Mouse (Mus musculus): ENCODE measurements around the gene Ddr2. TPM values are rescaled to one million over a fixed set of nuclear protein-coding genes. Genes with fewer than 3 reads are reported as not detected.

Gene Ddr2
- polyA plus RNA-seq, 2 experiments, result 0.47 to 0.72 TPM

- 78% methylated on average over 7 of the region's 7 CpGs for WGBS (ENCODE audit: insufficient replicate concordance)
- TF ChIP-seq CTCF (IDR thresholded peaks at IDR 0.05; ENCODE audit: low read depth) (no peak), EP300 (IDR thresholded peaks at IDR 0.05; ENCODE audit: low read depth) (no peak)
- Histone ChIP-seq H3K4me2 (ENCODE audit: low read depth) (no peak overlapping the region), H3K27ac (no peak overlapping the region), H3K4me1 (replicated peaks; ENCODE audit: control insufficient read depth in 2 of 2, insufficient read depth in 2 of 2, low read length in 1 of 2) (peaks cover 0 to 16% of the 10 kb centered on the region in 2 experiments; a peak in 2 of 4 replicates), H3K9me3 (ENCODE audit: control insufficient read depth, low read length) (no peaks in the 10 kb centered on the region), H3K4me3 (ENCODE audit: insufficient read depth in 1 of 2, low read depth in 2 of 2, low read length in 2 of 2) (no peak overlapping the region), H3K36me3 (replicated peaks; ENCODE audit: control insufficient read depth, insufficient read depth, low read depth) (no peaks in the 10 kb centered on the region), H3K9ac (replicated peaks) (no peak overlapping the region), H3K27me3 (ENCODE audit: control insufficient read depth, insufficient read depth, low read length) (no peaks in the 10 kb centered on the region)
- ATAC-seq (ENCODE audit: insufficient read depth) (no peak), DNase-seq (ENCODE audit: low read depth in 3 of 3, low spot score in 3 of 3) (no peak)
Observed at GRCm38 (mm10) chr1:170057607-170058006, 53.0 kb downstream of the Ddr2 start.

- no peak for ATAC-seq (ENCODE audit: insufficient read depth)
- DNase-seq (ENCODE audit: low read depth in 3 of 3, low spot score in 3 of 3), result no peak
- Histone ChIP-seq H3K27me3 (ENCODE audit: control insufficient read depth, insufficient read depth, low read length) (no peaks in the 10 kb centered on the region), H3K27ac (no peak overlapping the region), H3K4me3 (ENCODE audit: insufficient read depth in 1 of 2, low read depth in 2 of 2, low read length in 2 of 2) (no peak overlapping the region), H3K9ac (replicated peaks) (no peak overlapping the region), H3K4me2 (ENCODE audit: low read depth) (no peak overlapping the region), H3K4me1 (replicated peaks; ENCODE audit: control insufficient read depth in 2 of 2, insufficient read depth in 2 of 2, low read length in 1 of 2) (peaks cover 0 to 16% of the 10 kb centered on the region in 2 experiments; a peak in 2 of 4 replicates), H3K36me3 (replicated peaks; ENCODE audit: control insufficient read depth, insufficient read depth, low read depth) (no peaks in the 10 kb centered on the region), H3K9me3 (ENCODE audit: control insufficient read depth, low read length) (no peaks in the 10 kb centered on the region)
- 34% methylated on average over 3 of the region's 3 CpGs for WGBS (ENCODE audit: insufficient replicate concordance)
- TF ChIP-seq EP300 (IDR thresholded peaks at IDR 0.05; ENCODE audit: low read depth) (no peak), CTCF (IDR thresholded peaks at IDR 0.05; ENCODE audit: low read depth) (no peak)
Observed at GRCm38 (mm10) chr1:170056921-170057320, 53.6 kb downstream of the Ddr2 start.

GRCm38 (mm10) chr1:170056214-170056613, 54.3 kb downstream of the Ddr2 start:
- Histone ChIP-seq H3K27ac (no peak overlapping the region), H3K9ac (replicated peaks) (no peak overlapping the region), H3K36me3 (replicated peaks; ENCODE audit: control insufficient read depth, insufficient read depth, low read depth) (no peaks in the 10 kb centered on the region), H3K9me3 (ENCODE audit: control insufficient read depth, low read length) (no peaks in the 10 kb centered on the region), H3K4me2 (ENCODE audit: low read depth) (no peak overlapping the region), H3K4me3 (ENCODE audit: insufficient read depth in 1 of 2, low read depth in 2 of 2, low read length in 2 of 2) (no peak overlapping the region), H3K27me3 (ENCODE audit: control insufficient read depth, insufficient read depth, low read length) (no peaks in the 10 kb centered on the region), H3K4me1 (replicated peaks; ENCODE audit: control insufficient read depth in 2 of 2, insufficient read depth in 2 of 2, low read length in 1 of 2) (peaks cover 0 to 16% of the 10 kb centered on the region in 2 experiments; a peak in 2 of 4 replicates)
- no peak for TF ChIP-seq CTCF (IDR thresholded peaks at IDR 0.05; ENCODE audit: low read depth)
- TF ChIP-seq EP300 (IDR thresholded peaks at IDR 0.05; ENCODE audit: low read depth), result no peak
- WGBS (ENCODE audit: insufficient replicate concordance), result 67% methylated on average over 6 of the region's 6 CpGs
- ATAC-seq (ENCODE audit: insufficient read depth) (no peak), DNase-seq (ENCODE audit: low read depth in 3 of 3, low spot score in 3 of 3) (no peak)

- 47% methylated on average over 1 of the region's 1 CpGs for WGBS (ENCODE audit: insufficient replicate concordance)
- ATAC-seq (ENCODE audit: insufficient read depth), result no peak
Observed at GRCm38 (mm10) chr1:170052469-170053065, 58.0 kb downstream of the Ddr2 start.

GRCm38 (mm10) chr1:170051631-170052177, 58.9 kb downstream of the Ddr2 start:
- no peak overlapping the region for H3K27ac ChIP-seq
- WGBS (ENCODE audit: insufficient replicate concordance), result 56% methylated on average over 5 of the region's 5 CpGs
- no peaks in the 10 kb centered on the region for H3K9me3 ChIP-seq (ENCODE audit: control insufficient read depth, low read length)
- no peaks in the 10 kb centered on the region for H3K4me1 ChIP-seq (replicated peaks; ENCODE audit: control insufficient read depth in 2 of 2, insufficient read depth in 2 of 2, low read length in 1 of 2)
- DNase-seq (ENCODE audit: low read depth in 3 of 3, low spot score in 3 of 3) (no peak), ATAC-seq (ENCODE audit: insufficient read depth) (no peak)
- H3K36me3 ChIP-seq (replicated peaks; ENCODE audit: control insufficient read depth, insufficient read depth, low read depth), result no peaks in the 10 kb centered on the region
- H3K27me3 ChIP-seq (ENCODE audit: control insufficient read depth, insufficient read depth, low read length), result no peaks in the 10 kb centered on the region
- no peak overlapping the region for H3K4me2 ChIP-seq (ENCODE audit: low read depth)
- H3K9ac ChIP-seq (replicated peaks), result no peak overlapping the region
- H3K4me3 ChIP-seq (ENCODE audit: insufficient read depth in 1 of 2, low read depth in 2 of 2, low read length in 2 of 2), result no peak overlapping the region
- TF ChIP-seq EP300 (IDR thresholded peaks at IDR 0.05; ENCODE audit: low read depth) (no peak), CTCF (IDR thresholded peaks at IDR 0.05; ENCODE audit: low read depth) (no peak)

More at GRCm38 (mm10) chr1:170052469-170053065, 58.0 kb downstream of the Ddr2 start:
- Histone ChIP-seq H3K36me3 (replicated peaks; ENCODE audit: control insufficient read depth, insufficient read depth, low read depth) (no peaks in the 10 kb centered on the region), H3K9me3 (ENCODE audit: control insufficient read depth, low read length) (no peaks in the 10 kb centered on the region), H3K27ac (no peak overlapping the region), H3K27me3 (ENCODE audit: control insufficient read depth, insufficient read depth, low read length) (no peaks in the 10 kb centered on the region), H3K4me1 (replicated peaks; ENCODE audit: control insufficient read depth in 2 of 2, insufficient read depth in 2 of 2, low read length in 1 of 2) (no peaks in the 10 kb centered on the region; a peak in 1 of 4 replicates), H3K4me3 (ENCODE audit: insufficient read depth in 1 of 2, low read depth in 2 of 2, low read length in 2 of 2) (no peak overlapping the region), H3K9ac (replicated peaks) (no peak overlapping the region), H3K4me2 (ENCODE audit: low read depth) (no peak overlapping the region)
- DNase-seq (ENCODE audit: low read depth in 3 of 3, low spot score in 3 of 3), result no peak
- no peak for TF ChIP-seq EP300 (IDR thresholded peaks at IDR 0.05; ENCODE audit: low read depth)
- no peak for TF ChIP-seq CTCF (IDR thresholded peaks at IDR 0.05; ENCODE audit: low read depth)
